Mouse (Mus musculus): ENCODE measurements around the gene Npc1l1. TPM values are rescaled to one million over a fixed set of nuclear protein-coding genes. Genes with fewer than 3 reads are reported as not detected.

Npc1l1 gene
- polyA plus RNA-seq, 2 experiments = 0.23 to 0.25 TPM

DNA sequence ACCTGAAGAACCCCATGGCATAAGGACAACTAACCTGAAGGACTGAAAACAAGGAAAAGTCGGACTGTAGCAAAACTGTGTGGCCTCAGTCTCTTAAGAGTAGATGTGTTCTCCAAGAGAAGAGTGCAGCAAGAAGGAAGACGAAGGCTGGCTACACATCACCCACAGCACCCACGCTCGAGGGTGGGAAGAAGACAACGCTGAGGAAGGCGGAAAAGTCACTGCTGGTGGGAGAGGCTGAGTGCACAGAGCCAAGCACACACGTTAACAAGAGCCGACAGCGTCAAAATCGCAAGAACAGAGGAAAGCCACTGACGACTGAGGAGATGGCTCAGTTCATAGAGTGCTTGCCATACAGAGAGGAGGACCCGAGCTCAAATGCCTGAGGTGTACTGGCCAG is 66.2 kb downstream of the Npc1l1 start:
- 90% methylated on average over 12 of the region's 12 CpGs for WGBS
- Histone ChIP-seq H3K4me2 (replicated peaks; ENCODE audit: low read depth, low read length, severe bottlenecking) (no peak overlapping the region), H3K9me3 (ENCODE audit: control insufficient read depth, low read length) (no peaks in the 10 kb centered on the region), H3K27ac (replicated peaks; ENCODE audit: low read depth, low read length) (no peak overlapping the region), H3K4me1 (ENCODE audit: control insufficient read depth, insufficient read depth, low read length) (no peaks in the 10 kb centered on the region), H3K27me3 (ENCODE audit: control insufficient read depth, insufficient read depth, low read length) (no peaks in the 10 kb centered on the region), H3K9ac (ENCODE audit: low read depth, low read length, severe bottlenecking) (no peak overlapping the region), H3K4me3 (replicated peaks; ENCODE audit: low read length) (no peak overlapping the region), H3K36me3 (ENCODE audit: control insufficient read depth, insufficient read depth, low read length) (no peaks in the 10 kb centered on the region)
- no peak for TF ChIP-seq POLR2A (IDR thresholded peaks at IDR 0.05; ENCODE audit: borderline replicate concordance, extremely low read depth, insufficient read depth, insufficient read length)
- ATAC-seq (ENCODE audit: low FRiP score, low read depth) = no peak
- DNase-seq (ENCODE audit: low spot score) = no peak

DNA sequence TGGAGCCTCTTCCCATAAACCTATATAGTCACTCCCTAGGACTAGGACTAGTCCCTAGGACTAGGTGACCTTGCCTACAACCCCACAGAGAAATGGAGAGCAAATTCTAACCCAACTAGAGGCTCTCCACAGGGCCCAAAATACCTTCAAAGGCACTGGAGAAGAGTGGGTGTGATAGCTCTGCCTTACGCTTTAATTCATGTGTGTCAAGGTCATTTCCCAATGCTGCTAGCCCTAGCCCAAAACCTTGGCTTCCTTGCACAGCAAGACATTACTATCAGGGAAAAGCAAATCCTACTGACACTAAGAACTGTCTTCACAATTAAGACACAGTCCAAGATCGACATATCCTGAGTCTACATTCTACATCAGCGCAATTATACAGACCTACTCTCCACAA is 66.9 kb downstream of the Npc1l1 start:
- no peak overlapping the region for H3K4me2 ChIP-seq (replicated peaks; ENCODE audit: low read depth, low read length, severe bottlenecking)
- no peaks in the 10 kb centered on the region for H3K4me1 ChIP-seq (ENCODE audit: control insufficient read depth, insufficient read depth, low read length)
- H3K27me3 ChIP-seq (ENCODE audit: control insufficient read depth, insufficient read depth, low read length) = no peaks in the 10 kb centered on the region
- no peak for TF ChIP-seq POLR2A (IDR thresholded peaks at IDR 0.05; ENCODE audit: borderline replicate concordance, extremely low read depth, insufficient read depth, insufficient read length)
- no peak overlapping the region for H3K9ac ChIP-seq (ENCODE audit: low read depth, low read length, severe bottlenecking)
- DNase-seq (ENCODE audit: low spot score) = no peak
- H3K27ac ChIP-seq (replicated peaks; ENCODE audit: low read depth, low read length) = no peak overlapping the region
- 96% methylated on average over 3 of the region's 3 CpGs for WGBS
- H3K36me3 ChIP-seq (ENCODE audit: control insufficient read depth, insufficient read depth, low read length) = no peaks in the 10 kb centered on the region
- H3K4me3 ChIP-seq (replicated peaks; ENCODE audit: low read length) = no peak overlapping the region
- no peak for ATAC-seq (ENCODE audit: low FRiP score, low read depth)
- no peaks in the 10 kb centered on the region for H3K9me3 ChIP-seq (ENCODE audit: control insufficient read depth, low read length)

DNA sequence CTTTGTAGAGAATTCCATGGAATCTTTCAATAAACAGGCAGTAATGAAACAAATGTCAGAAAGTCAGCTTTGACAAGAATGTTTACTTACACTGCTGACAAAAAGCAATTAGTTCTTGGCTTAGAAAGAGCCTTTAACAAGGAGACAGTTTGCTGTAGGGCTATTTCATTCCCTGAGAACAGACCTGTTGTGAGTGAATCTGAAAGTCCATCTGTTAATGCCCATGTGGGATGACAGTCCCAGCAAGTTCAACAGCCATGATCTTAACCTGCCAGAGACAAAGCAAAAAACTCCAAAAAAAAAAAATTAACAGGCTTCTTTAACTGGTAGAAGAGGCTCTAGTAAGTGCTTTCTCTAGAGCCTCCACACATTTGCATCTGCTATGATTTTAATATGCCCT is 68.4 kb downstream of the Npc1l1 start:
- H3K9me3 ChIP-seq (ENCODE audit: control insufficient read depth, low read length) = no peaks in the 10 kb centered on the region
- H3K27me3 ChIP-seq (ENCODE audit: control insufficient read depth, insufficient read depth, low read length) = no peaks in the 10 kb centered on the region
- ATAC-seq (ENCODE audit: low FRiP score, low read depth) (no peak), DNase-seq (ENCODE audit: low spot score) (no peak)
- no peaks in the 10 kb centered on the region for H3K36me3 ChIP-seq (ENCODE audit: control insufficient read depth, insufficient read depth, low read length)
- H3K4me3 ChIP-seq (replicated peaks; ENCODE audit: low read length) = no peak overlapping the region
- no peak overlapping the region for H3K4me2 ChIP-seq (replicated peaks; ENCODE audit: low read depth, low read length, severe bottlenecking)
- no peak overlapping the region for H3K9ac ChIP-seq (ENCODE audit: low read depth, low read length, severe bottlenecking)
- no peak overlapping the region for H3K27ac ChIP-seq (replicated peaks; ENCODE audit: low read depth, low read length)
- TF ChIP-seq POLR2A (IDR thresholded peaks at IDR 0.05; ENCODE audit: borderline replicate concordance, extremely low read depth, insufficient read depth, insufficient read length) = no peak
- H3K4me1 ChIP-seq (ENCODE audit: control insufficient read depth, insufficient read depth, low read length) = no peaks in the 10 kb centered on the region; the same call in 1 of the 2 replicates

Other genes with a start within 250 kb of the Npc1l1 start
- gene Camk2b, start 163.8 kb downstream of the Npc1l1 start, polyA plus RNA-seq (2012; rRNA removed) = 3.1 and 3.5 TPM in 2 replicates
- 1.5 TPM in 2 replicates for gene Camk2b, start 163.8 kb downstream of the Npc1l1 start, polyA plus RNA-seq (2014; fragmentation: Nextera tagmentation; extraction: Ambion mirVana)
- gene A730071L15Rik, start 30.1 kb downstream of the Npc1l1 start, polyA plus RNA-seq (2012; rRNA removed) = 0.23 and 0.30 TPM in 2 replicates
- gene A730071L15Rik, start 30.1 kb downstream of the Npc1l1 start, polyA plus RNA-seq (2014; fragmentation: Nextera tagmentation; extraction: Ambion mirVana) = 0.48 and 0.76 TPM in 2 replicates
- 45.9 and 51.6 TPM in 2 replicates for gene Nudcd3, start 29.7 kb downstream of the Npc1l1 start, polyA plus RNA-seq (2012; rRNA removed)
- 32.1 and 38.5 TPM in 2 replicates for gene Nudcd3, start 29.7 kb downstream of the Npc1l1 start, polyA plus RNA-seq (2014; fragmentation: Nextera tagmentation; extraction: Ambion mirVana)
- gene Ddx56, start 37.6 kb upstream of the Npc1l1 start, polyA plus RNA-seq (2012; rRNA removed) = 62.9 and 71.2 TPM in 2 replicates
- gene Ddx56, start 37.6 kb upstream of the Npc1l1 start, polyA plus RNA-seq (2014; fragmentation: Nextera tagmentation; extraction: Ambion mirVana) = 92.4 and 93.4 TPM in 2 replicates
- gene Tmed4, start 44.7 kb upstream of the Npc1l1 start, polyA plus RNA-seq (2012; rRNA removed) = 132 and 137 TPM in 2 replicates
- gene Tmed4, start 44.7 kb upstream of the Npc1l1 start, polyA plus RNA-seq (2014; fragmentation: Nextera tagmentation; extraction: Ambion mirVana) = 108 and 120 TPM in 2 replicates
- gene Ogdh, start 61.5 kb upstream of the Npc1l1 start, polyA plus RNA-seq (2012; rRNA removed) = 59.2 and 66.3 TPM in 2 replicates
- 79.4 and 86.6 TPM in 2 replicates for gene Ogdh, start 61.5 kb upstream of the Npc1l1 start, polyA plus RNA-seq (2014; fragmentation: Nextera tagmentation; extraction: Ambion mirVana)
- 34.1 and 47.4 TPM in 2 replicates for gene Zmiz2, start 158.9 kb upstream of the Npc1l1 start, polyA plus RNA-seq (2012; rRNA removed)
- 12.4 and 12.9 TPM in 2 replicates for gene Zmiz2, start 158.9 kb upstream of the Npc1l1 start, polyA plus RNA-seq (2014; fragmentation: Nextera tagmentation; extraction: Ambion mirVana)
- 2,776 and 3,384 TPM in 2 replicates for gene Ppia, start 185.3 kb upstream of the Npc1l1 start, polyA plus RNA-seq (2012; rRNA removed)
- gene Ppia, start 185.3 kb upstream of the Npc1l1 start, polyA plus RNA-seq (2014; fragmentation: Nextera tagmentation; extraction: Ambion mirVana) = 4,586 and 4,744 TPM in 2 replicates
- 203 and 273 TPM in 2 replicates for gene H2afv, start 214.3 kb upstream of the Npc1l1 start, polyA plus RNA-seq (2012; rRNA removed)
- 548 and 588 TPM in 2 replicates for gene H2afv, start 214.3 kb upstream of the Npc1l1 start, polyA plus RNA-seq (2014; fragmentation: Nextera tagmentation; extraction: Ambion mirVana)
- gene Purb, start 245.8 kb upstream of the Npc1l1 start, polyA plus RNA-seq (2012; rRNA removed) = 17.6 and 20.9 TPM in 2 replicates
- 24.8 and 27.1 TPM in 2 replicates for gene Purb, start 245.8 kb upstream of the Npc1l1 start, polyA plus RNA-seq (2014; fragmentation: Nextera tagmentation; extraction: Ambion mirVana)

All from limb, embryonic 14.5 days (tissue).